Mouse (Mus musculus) E14TG2a.4 (cell line): ENCODE results near the gene Rhox2g.
A peak's percentile ranks its signal among the peaks of the same experiment; 100 is the strongest.
"Not testable (repeated sequence)": the region's sequence is repeated elsewhere in the genome, so short reads cannot be mapped to it uniquely, and the experiment has no call there.

Experiments
- H3K27me3 ChIP-seq: 2 replicates; pipeline ENCODE4 v1.6.1; 2014; ENCODE audit warnings: low read length, control low read depth; ENCODE audit not compliant: insufficient read depth
- H3K36me3 ChIP-seq: 2 replicates; pipeline ENCODE4 v1.6.1; 2014; ENCODE audit warnings: low read length, control low read depth; ENCODE audit not compliant: insufficient read depth
- H3K4me1 ChIP-seq: replicated peaks from 2 replicates; pipeline ENCODE4 v1.6.1; 2014; ENCODE audit warnings: low read depth, low read length, control low read depth
- H3K4me3 ChIP-seq: replicated peaks from 2 replicates; pipeline ENCODE4 v1.5.1; 2014; ENCODE audit warnings: mild to moderate bottlenecking, low read length
- H3K9me3 ChIP-seq: 2 replicates; pipeline ENCODE4 v1.6.1; 2014; ENCODE audit warnings: low read length, control low read depth
- CTCF ChIP-seq: conservative IDR thresholded peaks from 2 replicates; pipeline ENCODE4 v1.5.1; 2014; ENCODE audit warnings: low read length
- NANOG ChIP-seq: IDR thresholded peaks from 2 replicates; pipeline ENCODE4 v1.6.1; 2014; ENCODE audit warnings: borderline replicate concordance, low read length, mixed read lengths
- POU5F1 ChIP-seq: IDR thresholded peaks from 2 replicates; pipeline ENCODE4 v1.6.1; 2014; ENCODE audit warnings: low read length, borderline replicate concordance

Rhox2g gene

GRCm38 (mm10) chrX:37643370-37643769, at the start of gene Rhox2g:
Gene Rhox2g, minus strand, starts transcription at chrX:37643470.
- not testable (repeated sequence) for H3K9me3 ChIP-seq, H3K27me3 ChIP-seq, H3K4me1 ChIP-seq, H3K36me3 ChIP-seq, H3K4me3 ChIP-seq

GRCm38 (mm10) chrX:37692261-37692660, 49.0 kb upstream of the Rhox2g start:
- Histone ChIP-seq H3K9me3 (no peaks in the 10 kb centered on the region), H3K4me1 (no peaks in the 10 kb centered on the region), H3K27me3 (no peaks in the 10 kb centered on the region), H3K36me3 (no peaks in the 10 kb centered on the region), H3K4me3 (no peak overlapping the region)
- TF ChIP-seq POU5F1, result no peak
- TF ChIP-seq CTCF, result no peak
- TF ChIP-seq NANOG, result no peak

GRCm38 (mm10) chrX:37683031-37683715, 39.9 kb upstream of the Rhox2g start:
- no peak for TF ChIP-seq CTCF
- TF ChIP-seq NANOG, result no peak
- TF ChIP-seq POU5F1, result no peak
- Histone ChIP-seq H3K36me3 (no peaks in the 10 kb centered on the region), H3K4me3 (0 out of 2 replicates have a peak overlapping the region, but pooled peaks have one; percentile 26), H3K4me1 (no peaks in the 10 kb centered on the region), H3K27me3 (no peaks in the 10 kb centered on the region), H3K9me3 (no peaks in the 10 kb centered on the region)

GRCm38 (mm10) chrX:37673177-37673576, 29.9 kb upstream of the Rhox2g start, which contains the start of gene Rhox2h:
Gene Rhox2h, minus strand, starts transcription at chrX:37673277.
- H3K36me3 ChIP-seq, H3K4me3 ChIP-seq, H3K27me3 ChIP-seq, H3K9me3 ChIP-seq, H3K4me1 ChIP-seq: not testable (repeated sequence)

GRCm38 (mm10) chrX:37668664-37669063, 25.4 kb upstream of the Rhox2g start, which contains the start of gene Rhox3h:
Gene Rhox3h, minus strand, starts transcription at chrX:37668764.
- H3K9me3 ChIP-seq, H3K4me1 ChIP-seq, H3K4me3 ChIP-seq, H3K27me3 ChIP-seq, H3K36me3 ChIP-seq: not testable (repeated sequence)

- H3K4me1 ChIP-seq, H3K36me3 ChIP-seq, H3K4me3 ChIP-seq, H3K27me3 ChIP-seq, H3K9me3 ChIP-seq: not testable (repeated sequence)
Measured at GRCm38 (mm10) chrX:37651227-37651626, 8.0 kb upstream of the Rhox2g start, which contains the start of gene Rhox4g. Gene Rhox4g, minus strand, starts transcription at chrX:37651327.

GRCm38 (mm10) chrX:37628512-37628911, 14.8 kb downstream of the Rhox2g start, which contains the start of gene Rhox3g:
Gene Rhox3g, minus strand, starts transcription at chrX:37628612.
- not testable (repeated sequence) for H3K4me1 ChIP-seq, H3K9me3 ChIP-seq, H3K36me3 ChIP-seq, H3K4me3 ChIP-seq, H3K27me3 ChIP-seq

- H3K4me1 ChIP-seq, H3K36me3 ChIP-seq, H3K9me3 ChIP-seq, H3K4me3 ChIP-seq, H3K27me3 ChIP-seq: not testable (repeated sequence)
Measured at GRCm38 (mm10) chrX:37607604-37608003, 35.7 kb downstream of the Rhox2g start, which contains the start of gene Rhox4f. Gene Rhox4f, minus strand, starts transcription at chrX:37607704.
